Mouse (Mus musculus): ENCODE measurements around the gene Xrcc6.

Xrcc6 gene

DNA sequence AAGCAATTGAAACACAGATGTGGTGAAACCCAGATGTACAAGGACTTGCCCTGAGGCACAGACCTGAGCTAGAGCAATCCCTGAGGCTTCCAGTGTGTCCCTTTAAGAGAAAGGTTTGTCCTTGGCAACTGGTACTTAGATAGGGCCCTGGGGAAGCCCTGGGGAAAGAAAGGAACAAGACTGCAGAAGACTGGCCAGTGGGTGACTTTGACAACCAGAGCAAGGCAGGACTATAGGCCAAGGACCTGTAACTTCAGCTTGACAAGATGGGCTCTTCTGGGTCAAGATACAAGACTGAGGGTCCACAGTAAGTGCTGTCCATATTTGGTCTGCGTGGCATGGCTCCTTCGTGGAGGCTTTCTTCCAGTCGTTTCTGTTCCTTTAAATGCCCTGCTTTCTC, at the start of gene Xrcc6:
Xrcc6 (plus strand) TSS at position 190 of the 400 bp plus-strand sequence.
- no peak for DNase-seq

- DNase-seq, result peak; percentile 35 to 42
These were observed 49.4 kb upstream of the Xrcc6 start for GRCm38 (mm10) chr15:81938246-81938645.

DNA sequence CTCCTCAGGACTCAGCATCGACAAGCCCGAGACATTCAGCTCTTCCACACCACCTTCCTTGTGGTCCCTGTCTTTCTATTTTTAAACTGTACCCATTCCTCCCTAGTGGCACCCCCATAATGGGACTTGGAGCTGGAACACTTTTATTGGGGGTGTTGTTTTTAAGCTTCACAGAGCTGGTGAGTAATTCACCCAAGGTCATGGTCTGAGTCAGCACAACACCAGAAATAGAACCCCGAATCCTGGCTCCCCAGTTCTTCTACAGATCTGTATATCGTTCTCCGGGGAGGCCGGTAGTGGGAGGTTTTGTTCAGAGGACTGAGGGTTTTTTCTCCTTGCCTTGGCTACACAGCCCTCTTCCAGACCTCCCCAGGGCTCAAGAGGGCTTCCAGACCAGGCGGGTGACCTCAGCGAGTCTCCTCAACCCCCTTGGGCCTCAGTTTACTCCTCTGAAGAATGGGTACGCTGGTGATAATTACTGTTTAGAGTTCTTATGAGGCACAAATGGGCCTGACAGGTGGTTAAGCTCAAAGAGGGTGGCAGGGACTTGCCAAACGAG, 48.4 kb upstream of the Xrcc6 start:
- DNase-seq, result no peak

DNA sequence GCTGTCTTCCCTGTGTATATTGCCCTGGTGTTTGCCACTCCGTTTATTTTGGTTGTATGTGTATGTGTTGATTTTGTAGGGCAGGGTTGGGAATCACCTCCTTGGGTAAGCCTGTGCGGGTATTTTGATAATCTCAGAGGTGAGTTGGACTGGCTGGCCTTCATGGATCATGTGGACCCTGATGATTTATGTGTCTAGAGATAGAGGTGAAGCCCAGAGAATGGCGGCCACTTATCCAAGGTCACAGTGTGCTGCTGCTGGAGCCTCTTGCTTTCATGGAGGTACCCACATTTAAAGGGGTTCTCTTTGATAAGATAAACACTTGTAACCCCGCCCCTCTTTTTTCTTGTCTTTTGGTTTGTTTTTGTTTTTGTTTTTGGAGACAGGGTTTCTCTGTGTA, 47.9 kb upstream of the Xrcc6 start:
- DNase-seq, result no peak

DNA sequence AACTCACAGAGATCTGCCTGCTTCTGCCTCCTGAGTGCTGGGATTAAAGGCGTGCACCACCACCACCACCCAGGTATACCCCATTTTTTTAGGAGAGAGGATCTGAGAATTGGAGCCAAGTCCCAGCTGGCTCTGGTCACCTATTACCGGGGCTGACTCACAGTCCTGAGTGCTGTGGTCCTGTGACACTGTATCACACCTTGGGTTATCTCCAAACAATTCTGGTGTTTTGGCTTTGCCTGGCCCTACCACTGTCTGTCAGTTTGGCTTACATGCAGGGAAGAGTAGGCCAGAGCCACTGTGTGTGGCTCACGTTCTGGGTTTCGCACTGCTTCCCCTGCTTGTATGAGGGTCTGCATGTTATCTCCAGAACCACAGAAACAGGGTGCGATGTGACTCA, 47.4 kb upstream of the Xrcc6 start:
- no peak for DNase-seq

DNA sequence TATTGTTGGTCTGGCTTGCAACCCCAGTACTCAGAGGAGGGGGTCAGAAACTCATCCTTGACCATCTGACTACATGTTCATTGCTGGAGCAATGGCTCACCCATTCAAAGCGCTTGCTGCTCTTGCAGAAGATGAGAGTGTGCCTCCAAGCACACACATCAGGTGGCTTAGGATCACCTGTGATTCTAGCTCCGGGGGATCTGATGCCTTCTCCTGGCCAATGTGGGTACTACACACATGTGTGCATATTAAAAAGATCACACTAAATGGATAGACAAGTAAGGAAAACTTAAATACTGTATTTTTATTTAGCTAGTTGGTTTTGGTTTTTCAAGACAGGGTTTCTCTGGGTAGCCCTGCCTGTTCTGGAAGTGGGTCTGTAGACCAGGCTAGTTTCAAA, 46.6 kb upstream of the Xrcc6 start:
- DNase-seq, result no peak

DNA sequence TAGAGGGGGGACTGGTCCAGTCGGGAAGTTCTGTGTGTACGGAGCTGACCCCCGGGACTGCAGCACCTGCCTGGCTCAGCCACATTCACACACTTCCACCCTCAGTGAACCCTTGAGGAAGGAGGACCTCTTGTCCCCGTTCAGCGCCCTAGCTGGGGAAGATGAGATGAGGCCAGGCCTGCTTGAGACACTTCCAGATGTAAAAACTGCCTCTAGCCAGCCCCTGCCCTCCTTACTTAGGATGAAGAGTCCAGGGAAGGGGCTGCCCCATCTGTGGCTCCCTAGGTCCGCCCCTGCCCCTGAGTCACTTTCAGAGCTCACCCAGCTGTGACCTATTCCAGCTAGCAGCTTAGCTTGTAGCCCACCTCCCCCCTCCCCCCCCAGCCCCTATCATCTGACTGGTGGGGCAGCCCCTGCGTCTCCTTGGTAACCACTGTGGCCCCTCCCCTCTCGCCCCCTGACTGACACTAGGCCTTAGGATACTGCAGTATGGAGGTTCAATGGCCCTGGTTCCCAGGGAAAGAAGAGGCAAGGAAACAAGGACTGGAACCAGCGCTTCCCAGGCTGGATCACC, 44.4 kb upstream of the Xrcc6 start:
- no peak for DNase-seq

DNA sequence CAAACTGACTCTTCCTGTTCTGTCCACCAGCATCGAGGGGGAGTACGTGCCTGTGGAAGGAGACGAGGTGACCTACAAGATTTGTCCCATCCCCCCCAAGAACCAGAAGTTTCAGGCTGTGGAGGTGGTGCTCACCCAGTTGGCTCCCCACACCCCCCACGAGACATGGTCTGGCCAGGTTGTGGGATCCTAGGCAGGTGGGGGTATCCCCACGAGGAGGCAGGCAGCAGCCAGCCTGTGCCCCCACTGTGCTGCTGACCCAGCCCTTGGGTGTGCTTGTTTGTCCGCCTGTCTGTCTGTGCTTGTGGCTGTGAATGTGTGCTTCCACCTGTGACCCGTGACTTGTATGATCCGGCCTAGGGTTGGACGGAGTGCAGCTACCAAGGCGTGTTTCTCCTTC, 38.6 kb upstream of the Xrcc6 start:
- no peak for DNase-seq

- DNase-seq, result no peak
These were observed 38.0 kb upstream of the Xrcc6 start for GRCm38 (mm10) chr15:81949476-81950131.

GRCm38 (mm10) chr15:81950716-81951115, 36.9 kb upstream of the Xrcc6 start:
- no peak for DNase-seq

- DNase-seq, result no peak
These were observed 36.5 kb upstream of the Xrcc6 start for GRCm38 (mm10) chr15:81951159-81951558.

DNA sequence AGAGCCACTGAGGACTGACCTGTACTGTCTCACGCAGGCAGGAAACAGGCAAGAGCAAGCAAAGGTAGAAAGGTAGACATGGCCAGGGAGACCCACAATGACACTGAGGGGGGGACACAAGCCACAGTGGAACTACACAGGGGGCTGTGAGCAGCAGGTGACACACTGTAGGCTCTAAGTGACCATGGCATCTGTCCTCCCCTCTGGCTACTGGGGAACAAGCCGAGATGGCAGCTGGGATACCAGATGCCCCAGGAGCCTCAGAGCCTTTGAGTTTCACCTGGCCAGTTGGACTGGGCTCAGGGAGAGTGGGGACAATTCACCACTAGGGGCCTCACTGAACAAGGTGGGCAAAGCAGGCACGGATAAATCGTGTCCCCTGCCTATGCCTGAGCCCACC, 35.3 kb upstream of the Xrcc6 start:
- no peak for DNase-seq

DNA sequence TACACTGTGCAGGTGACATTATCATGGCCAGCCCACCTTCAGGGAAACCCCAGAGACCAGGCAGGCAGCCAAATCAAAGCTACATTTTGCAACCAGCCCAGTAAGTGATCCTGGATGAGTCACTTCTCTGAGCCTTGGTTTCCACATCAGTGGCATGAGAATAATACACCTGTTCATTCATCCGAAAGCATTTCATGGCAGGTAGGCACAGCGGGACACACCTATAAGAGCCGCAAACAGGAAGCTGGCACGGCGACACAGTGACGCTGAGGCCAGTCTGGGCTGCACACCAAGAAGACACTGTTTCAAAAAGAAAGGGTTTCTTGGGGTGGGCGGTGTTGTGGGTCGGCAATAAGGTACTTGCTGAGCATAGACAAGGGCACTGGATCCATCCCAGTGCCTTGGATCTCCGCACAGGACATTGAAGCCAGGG, 33.5 kb upstream of the Xrcc6 start:
- no peak for DNase-seq

- DNase-seq, result no peak
These were observed 32.9 kb upstream of the Xrcc6 start for GRCm38 (mm10) chr15:81954716-81955115.

DNA sequence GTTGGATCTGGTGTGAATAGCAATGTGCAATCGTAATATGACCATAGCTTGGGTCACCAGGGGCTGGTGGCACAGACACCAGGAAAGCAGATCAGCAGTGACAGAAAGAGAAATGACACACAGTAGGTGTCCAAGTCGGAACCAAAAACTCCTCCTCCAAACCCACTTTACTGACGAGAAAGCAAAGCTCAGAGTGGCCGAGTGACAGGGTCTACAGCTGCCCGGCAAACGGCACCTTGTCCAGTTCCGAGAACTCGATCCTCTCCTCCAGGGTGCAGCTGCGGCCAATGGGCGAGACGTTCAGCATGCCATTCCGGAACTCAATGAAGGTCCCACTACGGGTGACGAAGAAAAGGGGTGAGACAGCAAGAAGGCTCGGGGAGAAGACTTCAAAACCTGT, 32.2 kb upstream of the Xrcc6 start:
- DNase-seq, result no peak

DNA sequence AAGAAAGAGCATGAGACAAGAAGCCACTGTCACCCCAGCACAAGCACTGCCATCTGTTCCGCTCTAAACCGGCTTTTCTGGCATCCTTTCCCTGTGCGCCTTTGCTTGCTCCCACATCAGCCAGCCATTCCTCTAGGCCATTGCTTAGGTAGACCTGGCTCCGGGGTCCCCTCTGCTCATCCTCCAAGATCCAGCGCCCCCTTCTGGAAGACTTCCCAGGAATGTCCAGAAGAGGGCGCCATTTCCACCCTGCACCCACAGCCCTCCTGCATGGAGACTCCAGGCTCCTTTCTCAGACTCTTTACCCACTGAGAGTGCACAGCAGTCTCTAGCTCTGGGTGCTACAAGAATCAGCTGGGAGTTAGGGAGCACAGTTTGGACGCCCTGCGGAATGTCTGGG, 31.2 kb upstream of the Xrcc6 start:
- DNase-seq, result peak; percentile 58 to 62

GRCm38 (mm10) chr15:81957598-81957997, 30.0 kb upstream of the Xrcc6 start:
- DNase-seq, result no peak

DNA sequence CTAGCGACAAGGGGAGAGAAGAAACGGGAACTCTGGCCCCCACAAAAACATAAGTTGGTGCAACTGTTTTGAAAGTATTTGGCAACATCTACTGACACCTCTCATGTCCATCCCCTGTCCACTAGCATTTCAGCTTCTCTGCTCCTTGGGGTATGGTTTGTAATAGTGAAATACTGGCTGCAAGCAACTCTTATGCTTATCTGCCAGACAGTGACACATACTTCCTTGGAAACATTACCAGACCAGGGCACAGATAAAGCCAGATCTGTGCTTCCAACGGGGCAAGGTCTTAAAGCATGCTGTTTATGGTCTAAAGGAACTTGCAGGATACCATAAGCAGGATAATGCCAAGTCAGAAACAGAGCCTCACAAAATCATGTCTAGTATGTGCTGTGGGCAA, 28.7 kb upstream of the Xrcc6 start:
- no peak for DNase-seq

GRCm38 (mm10) chr15:81960171-81961077, 27.2 kb upstream of the Xrcc6 start, which contains the start of gene Pmm1:
TSS of gene Pmm1 (minus strand) at chr15:81960930.
- DNase-seq, result peak; percentile 100

GRCm38 (mm10) chr15:81961078-81961451, 26.6 kb upstream of the Xrcc6 start:
- no peak for DNase-seq

DNA sequence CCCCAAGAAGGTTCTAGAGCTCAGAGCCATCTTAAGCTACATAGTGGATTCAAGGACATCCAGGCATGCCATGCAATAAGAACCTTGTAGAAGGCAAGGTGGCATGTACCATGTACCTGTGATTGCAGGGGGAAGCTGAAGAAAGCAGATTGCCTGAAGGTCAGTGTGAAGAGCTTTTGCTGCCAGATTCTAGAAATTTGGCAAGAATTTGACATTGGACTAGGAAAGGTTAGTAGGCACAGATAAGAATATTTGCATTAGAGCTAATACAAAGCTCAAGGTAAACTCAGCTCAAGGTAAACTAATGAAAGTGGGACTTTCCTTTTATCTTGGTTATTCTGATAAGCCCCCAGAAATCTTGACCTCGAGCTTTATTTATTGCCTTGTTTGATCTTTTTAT, 23.4 kb upstream of the Xrcc6 start:
- DNase-seq, result no peak

GRCm38 (mm10) chr15:81964980-81965545, 22.6 kb upstream of the Xrcc6 start:
- no peak for DNase-seq

Data from thymus, postnatal 36 days (tissue).